Mouse (Mus musculus) heart, embryonic 12.5 days (tissue): Measurements from ENCODE around the gene Polrmt. TPM values are rescaled to one million over a fixed set of nuclear protein-coding genes. Genes with fewer than 3 reads are reported as not detected.
A peak's percentile ranks its signal among the peaks of the same experiment; 100 is the strongest.

Experiments used
- ATAC-seq: fragments of 200-750 bp; cut with Nextera tagmentation; 2 replicates; pipeline ENCODE4 v1.8.0; 2017; ENCODE audit warnings: moderate TSS enrichment, moderate library complexity; ENCODE audit not compliant: insufficient number of reproducible peaks, low FRiP score
- H3K27ac ChIP-seq: fragments of 300-500 bp; sonication (generic); 2 replicates; pipeline ENCODE4 v1.5.1; 2016; ENCODE audit warnings: mild to moderate bottlenecking, moderate library complexity; ENCODE audit not compliant: poor library complexity, severe bottlenecking
- H3K27me3 ChIP-seq: fragments of 300-500 bp; sonication (generic); replicated peaks from 2 replicates; pipeline ENCODE4 v1.6.1; 2016; ENCODE audit warnings: mild to moderate bottlenecking, moderate library complexity
- H3K36me3 ChIP-seq: fragments of 300-500 bp; sonication (generic); 2 replicates; pipeline ENCODE4 v1.6.1; 2016; ENCODE audit warnings: mild to moderate bottlenecking, moderate library complexity
- H3K4me1 ChIP-seq: fragments of 300-500 bp; sonication (generic); replicated peaks from 2 replicates; pipeline ENCODE4 v1.6.1; 2016; ENCODE audit warnings: mild to moderate bottlenecking
- H3K4me2 ChIP-seq: fragments of 300-500 bp; sonication (generic); 2 replicates; pipeline ENCODE4 v1.6.1; 2016; ENCODE audit warnings: mild to moderate bottlenecking, moderate library complexity
- H3K4me3 ChIP-seq: fragments of 300-500 bp; sonication (generic); 2 replicates; pipeline ENCODE4 v1.5.1; 2016; ENCODE audit warnings: mild to moderate bottlenecking
- H3K9ac ChIP-seq: fragments of 300-500 bp; sonication (generic); 2 replicates; pipeline ENCODE4 v1.6.1; 2016; ENCODE audit warnings: mild to moderate bottlenecking, moderate library complexity
- H3K9me3 ChIP-seq: fragments of 300-500 bp; sonication (generic); replicated peaks from 2 replicates; pipeline ENCODE4 v1.6.1; 2016; ENCODE audit warnings: mild to moderate bottlenecking, moderate library complexity
- WGBS: fragments of 180-500 bp; shearing (Covaris S2); methylation state at CpG from one replicate; pipeline ENCODE4 v1.1.7; 2016; 5-methylcytosine and 5-hydroxymethylcytosine counted together
- polyA plus RNA-seq: library from polyadenylated mRNA; unstranded; fragments of >200 nt; fragmentation: Nextera tagmentation; extraction: Ambion mirVana; gene quantifications from 2 replicates; pipeline ENCODE4 v1.2.1, GENCODE M21; 2016

The Polrmt gene
- polyA plus RNA-seq, 1 experiment from 2014 or later: 35.4 TPM

DNA sequence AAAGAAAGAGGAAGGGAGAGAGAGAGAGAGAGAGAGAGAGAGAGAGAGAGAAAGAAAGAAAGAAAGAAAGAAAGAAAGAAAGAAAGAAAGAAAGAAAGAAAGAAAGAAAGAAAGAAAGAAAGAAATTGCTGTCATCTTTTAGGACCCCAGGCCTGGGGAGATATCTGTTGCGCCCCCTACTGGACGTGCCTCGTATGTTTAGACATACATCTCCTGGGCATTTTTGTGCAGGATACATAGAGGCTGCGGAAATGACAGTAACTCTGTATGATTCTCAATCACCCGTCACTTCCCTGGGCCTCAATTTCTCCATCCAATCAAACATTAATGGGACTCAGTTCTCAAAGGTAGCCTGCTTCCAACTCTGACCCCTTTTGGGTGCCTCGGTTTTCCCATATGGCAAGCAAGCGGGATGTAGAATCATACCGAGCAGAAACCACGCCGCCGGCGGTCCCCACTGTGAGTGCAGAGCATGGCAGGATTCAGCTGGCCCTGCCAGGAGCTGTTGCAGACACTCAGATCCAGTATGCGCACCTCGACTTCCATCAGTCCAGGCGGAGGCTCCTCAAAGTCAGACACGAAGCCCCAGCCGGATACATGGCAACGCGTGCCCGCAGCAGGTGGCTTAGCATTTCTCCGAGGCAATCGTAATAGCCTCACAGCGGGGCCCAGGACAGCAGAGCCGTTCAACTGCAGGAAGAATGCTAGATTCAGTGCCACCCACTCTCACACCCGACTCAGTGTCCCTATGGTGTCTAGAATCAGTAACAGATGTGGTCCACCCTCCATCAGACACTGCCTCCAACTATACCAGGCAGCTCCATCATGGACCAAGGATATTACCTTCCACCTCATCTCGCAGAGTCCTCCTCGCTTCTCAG, 37.8 kb upstream of the Polrmt start:
- peaks cover 51% of the 10 kb centered on the region for H3K27me3 ChIP-seq
- H3K4me3 ChIP-seq: no peak overlapping the region
- H3K9me3 ChIP-seq: no peaks in the 10 kb centered on the region
- peaks cover 16% of the 10 kb centered on the region; the same call in 1 of the 2 replicates for H3K4me1 ChIP-seq
- no peak overlapping the region for H3K4me2 ChIP-seq
- WGBS: 40% methylated on average over 27 of the region's 27 CpGs
- no peak overlapping the region for H3K9ac ChIP-seq
- no peaks in the 10 kb centered on the region for H3K36me3 ChIP-seq
- no peak overlapping the region for H3K27ac ChIP-seq
- no peak for ATAC-seq

DNA sequence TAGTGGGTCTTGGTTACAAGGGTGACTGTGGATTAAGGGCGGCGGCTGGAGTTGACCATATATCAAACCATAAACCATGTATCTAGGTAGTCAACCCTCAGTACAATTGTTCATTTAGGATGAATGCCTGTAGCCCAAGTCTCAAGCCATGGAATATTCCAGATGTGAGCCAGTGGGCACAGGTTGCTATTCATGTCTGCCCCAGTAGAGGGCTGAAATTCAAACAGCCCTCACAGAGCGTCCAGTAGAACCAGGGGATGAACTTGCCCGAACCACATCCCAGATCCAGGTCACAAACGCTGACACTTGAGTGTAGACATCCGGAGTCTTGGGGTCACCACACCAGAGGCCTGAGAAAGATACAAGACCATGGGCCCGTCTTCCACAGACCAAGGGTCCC, 36.7 kb upstream of the Polrmt start:
- Histone ChIP-seq H3K36me3 (no peaks in the 10 kb centered on the region), H3K4me1 (peaks cover 22% of the 10 kb centered on the region), H3K27me3 (peaks cover 59% of the 10 kb centered on the region), H3K9ac (no peak overlapping the region), H3K9me3 (no peaks in the 10 kb centered on the region), H3K27ac (no peak overlapping the region), H3K4me2 (no peak overlapping the region), H3K4me3 (no peak overlapping the region)
- WGBS: 62% methylated on average over 7 of the region's 7 CpGs
- no peak for ATAC-seq

DNA sequence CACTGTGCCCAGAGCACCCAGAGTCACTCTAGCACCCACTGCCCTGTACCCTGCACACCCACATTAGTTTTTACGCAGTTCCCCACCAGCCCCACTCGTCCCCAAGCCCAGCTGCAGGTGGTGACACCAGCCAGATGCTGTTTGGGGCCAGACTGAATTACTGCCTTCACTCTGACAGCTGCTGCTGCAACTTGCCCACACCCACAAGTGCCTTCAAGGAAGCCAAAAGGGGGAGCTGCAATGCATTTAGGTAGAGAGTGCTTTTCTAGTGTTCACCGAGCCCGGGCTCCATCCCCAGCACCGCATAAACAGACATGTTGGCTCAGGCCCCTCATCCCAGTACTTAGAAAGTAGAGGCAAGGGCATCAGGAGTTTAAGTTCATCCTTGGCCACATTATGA, 35.6 kb upstream of the Polrmt start:
- Histone ChIP-seq H3K27me3 (peaks cover 58% of the 10 kb centered on the region), H3K9ac (no peak overlapping the region), H3K4me2 (no peak overlapping the region), H3K36me3 (no peaks in the 10 kb centered on the region), H3K27ac (no peak overlapping the region), H3K4me3 (no peak overlapping the region), H3K4me1 (peaks cover 33% of the 10 kb centered on the region), H3K9me3 (no peaks in the 10 kb centered on the region)
- 62% methylated on average over 5 of the region's 5 CpGs for WGBS
- no peak for ATAC-seq

DNA sequence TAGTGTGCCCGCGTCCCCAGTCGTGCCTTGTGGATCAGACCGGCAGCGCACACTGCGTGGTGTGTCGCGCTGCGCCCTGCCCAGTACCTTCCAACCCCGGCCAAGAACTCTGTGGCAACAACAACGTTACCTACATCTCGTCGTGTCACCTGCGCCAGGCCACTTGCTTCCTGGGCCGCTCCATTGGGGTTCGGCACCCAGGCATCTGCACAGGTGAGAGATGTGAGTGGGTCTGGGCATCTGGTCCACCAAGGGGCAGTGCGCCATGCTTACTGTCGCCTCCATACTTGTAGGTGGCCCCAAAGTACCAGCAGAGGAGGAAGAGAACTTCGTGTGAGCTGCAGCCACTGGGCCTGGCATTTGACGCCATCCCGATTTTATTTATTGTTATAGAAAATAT, 34.8 kb upstream of the Polrmt start:
- no peaks in the 10 kb centered on the region for H3K36me3 ChIP-seq
- peaks cover 35% of the 10 kb centered on the region for H3K4me1 ChIP-seq
- no peaks in the 10 kb centered on the region for H3K9me3 ChIP-seq
- peaks cover 60% of the 10 kb centered on the region for H3K27me3 ChIP-seq
- WGBS: 29% methylated on average over 21 of the region's 21 CpGs
- no peak overlapping the region for H3K9ac ChIP-seq
- H3K4me3 ChIP-seq: peak overlapping the region; percentile 49; the same call in 1 of the 2 replicates
- H3K27ac ChIP-seq: no peak overlapping the region
- no peak for ATAC-seq
- H3K4me2 ChIP-seq: peak overlapping the region; percentile 83

DNA sequence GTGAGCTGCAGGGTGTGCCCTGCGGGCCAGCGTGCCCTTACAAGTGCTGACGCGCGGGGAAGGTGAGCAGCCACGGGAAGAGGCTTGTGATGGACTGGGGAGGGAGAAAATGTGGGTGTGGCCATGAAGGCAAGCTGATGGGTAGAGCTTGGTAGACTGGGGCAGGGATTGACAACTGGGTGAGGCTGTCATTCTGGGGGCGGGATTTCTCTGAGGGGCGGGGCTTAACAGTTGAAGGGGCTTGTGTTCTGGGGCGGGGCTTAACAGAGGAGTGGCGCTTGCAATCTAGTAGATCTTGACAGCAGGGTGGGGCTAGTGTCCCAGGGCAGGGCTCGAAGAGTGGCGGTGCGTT, 34.3 kb upstream of the Polrmt start:
- Histone ChIP-seq H3K36me3 (no peaks in the 10 kb centered on the region), H3K9me3 (no peaks in the 10 kb centered on the region), H3K27ac (no peak overlapping the region), H3K4me2 (peak overlapping the region; percentile 83), H3K4me3 (peak overlapping the region; percentile 49), H3K27me3 (peaks cover 59% of the 10 kb centered on the region), H3K9ac (no peak overlapping the region), H3K4me1 (peaks cover 35% of the 10 kb centered on the region)
- 3% methylated on average over 13 of the region's 13 CpGs for WGBS
- ATAC-seq: peak; percentile 42; the same call in 1 of the 2 replicates

DNA sequence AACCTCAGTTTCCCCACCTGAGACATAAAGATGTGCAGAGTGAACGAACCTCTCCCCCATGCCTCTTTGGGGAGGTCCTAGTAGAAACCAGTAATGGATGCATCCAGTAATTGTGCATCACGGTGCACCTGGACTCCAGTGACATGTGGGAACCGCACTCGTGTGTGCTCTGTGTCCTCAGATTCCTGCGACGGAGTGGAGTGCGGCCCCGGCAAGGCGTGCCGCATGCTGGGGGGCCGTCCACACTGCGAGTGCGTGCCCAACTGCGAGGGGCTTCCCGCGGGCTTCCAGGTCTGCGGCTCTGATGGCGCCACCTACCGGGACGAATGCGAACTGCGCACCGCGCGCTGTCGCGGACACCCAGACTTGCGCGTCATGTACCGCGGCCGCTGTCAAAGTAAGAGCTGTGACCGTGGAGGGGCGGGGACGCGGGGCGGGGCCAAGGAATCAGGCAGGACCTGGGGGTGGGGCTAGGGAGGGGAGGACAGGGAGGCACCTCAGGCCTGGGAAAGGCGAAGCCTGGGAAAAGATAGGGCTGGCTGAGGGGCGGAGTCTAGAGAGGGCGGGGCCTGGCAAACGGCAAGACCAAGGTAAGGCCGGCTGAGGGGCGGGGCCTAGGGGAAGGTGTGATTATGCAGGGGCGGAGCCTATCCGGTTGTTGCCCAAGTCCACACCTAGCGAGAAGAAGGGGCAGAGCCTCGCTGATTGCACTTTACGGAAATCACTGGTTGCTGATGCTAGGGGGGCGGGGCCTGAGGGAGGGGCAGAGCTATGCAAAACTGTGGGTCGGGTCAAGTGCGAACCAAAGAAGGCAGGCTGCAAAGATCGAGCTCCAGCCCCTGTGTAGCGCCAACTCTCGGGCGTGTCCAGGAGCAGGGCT, 33.6 kb upstream of the Polrmt start:
- peaks cover 3% of the 10 kb centered on the region for H3K9me3 ChIP-seq
- H3K4me2 ChIP-seq: peak overlapping the region; percentile 83
- peak overlapping the region; percentile 39; the same call in 1 of the 2 replicates for H3K9ac ChIP-seq
- ATAC-seq: peak; percentile 90
- H3K27ac ChIP-seq: no peak overlapping the region
- H3K4me3 ChIP-seq: peak overlapping the region; percentile 49
- peaks cover 35% of the 10 kb centered on the region for H3K4me1 ChIP-seq
- peaks cover 55% of the 10 kb centered on the region for H3K27me3 ChIP-seq
- H3K36me3 ChIP-seq: no peaks in the 10 kb centered on the region
- 1% methylated on average over 55 of the region's 55 CpGs for WGBS

DNA sequence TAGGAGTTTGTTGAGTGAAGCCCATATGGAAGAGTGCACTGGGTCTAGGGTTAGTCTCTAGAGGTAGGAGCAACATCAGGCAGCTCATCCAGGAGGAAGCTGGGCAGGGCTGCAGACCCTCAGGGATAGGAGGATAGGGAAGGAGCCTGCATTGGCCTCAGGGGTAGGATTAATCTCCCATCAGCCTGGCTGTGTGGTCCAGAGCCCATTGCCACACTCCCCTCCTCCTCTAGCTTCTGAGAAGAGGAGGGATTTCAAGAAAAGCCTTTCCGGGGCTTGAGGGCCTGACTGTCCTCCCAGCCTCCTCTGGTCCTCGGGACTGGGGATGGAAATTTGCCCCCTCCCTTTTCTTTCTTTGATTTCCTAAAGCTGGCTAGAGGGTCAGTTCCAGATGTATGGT, 32.8 kb upstream of the Polrmt start:
- H3K27me3 ChIP-seq: peaks cover 47% of the 10 kb centered on the region
- peaks cover 35% of the 10 kb centered on the region for H3K4me1 ChIP-seq
- 23% methylated on average over 2 of the region's 2 CpGs for WGBS
- no peak overlapping the region for H3K9ac ChIP-seq
- peaks cover 5% of the 10 kb centered on the region for H3K9me3 ChIP-seq
- H3K27ac ChIP-seq: no peak overlapping the region
- ATAC-seq: no peak
- no peak overlapping the region for H3K4me2 ChIP-seq
- no peak overlapping the region for H3K4me3 ChIP-seq
- no peaks in the 10 kb centered on the region for H3K36me3 ChIP-seq

DNA sequence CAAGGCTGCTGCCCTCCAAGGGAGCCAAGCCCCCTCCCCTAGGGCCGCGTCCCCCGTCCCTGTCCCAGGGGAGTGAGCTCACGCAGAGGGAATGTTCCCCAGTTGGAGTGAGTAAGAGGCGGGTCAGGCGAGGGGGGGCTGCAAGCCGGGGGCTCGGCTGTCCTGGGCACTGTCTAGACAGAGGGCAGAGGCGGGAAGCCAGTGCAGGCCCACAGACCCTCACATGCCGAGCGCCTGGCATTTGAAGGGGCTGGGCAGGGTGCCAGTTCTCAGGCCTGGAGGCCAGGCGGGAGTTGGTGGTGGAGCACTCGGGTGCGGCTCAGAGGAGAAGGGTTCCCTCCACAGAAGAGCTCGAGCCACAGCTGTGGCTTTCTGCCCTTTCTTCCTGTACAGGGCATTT, 31.6 kb upstream of the Polrmt start:
- Histone ChIP-seq H3K4me3 (peak overlapping the region; percentile 53), H3K4me2 (peak overlapping the region; percentile 80), H3K36me3 (no peaks in the 10 kb centered on the region), H3K4me1 (peaks cover 35% of the 10 kb centered on the region), H3K27ac (peak overlapping the region; percentile 50), H3K9ac (peak overlapping the region; percentile 75; the same call in 1 of the 2 replicates), H3K9me3 (peaks cover 5% of the 10 kb centered on the region), H3K27me3 (peaks cover 38% of the 10 kb centered on the region)
- no peak for ATAC-seq
- WGBS: 6% methylated on average over 15 of the region's 15 CpGs

DNA sequence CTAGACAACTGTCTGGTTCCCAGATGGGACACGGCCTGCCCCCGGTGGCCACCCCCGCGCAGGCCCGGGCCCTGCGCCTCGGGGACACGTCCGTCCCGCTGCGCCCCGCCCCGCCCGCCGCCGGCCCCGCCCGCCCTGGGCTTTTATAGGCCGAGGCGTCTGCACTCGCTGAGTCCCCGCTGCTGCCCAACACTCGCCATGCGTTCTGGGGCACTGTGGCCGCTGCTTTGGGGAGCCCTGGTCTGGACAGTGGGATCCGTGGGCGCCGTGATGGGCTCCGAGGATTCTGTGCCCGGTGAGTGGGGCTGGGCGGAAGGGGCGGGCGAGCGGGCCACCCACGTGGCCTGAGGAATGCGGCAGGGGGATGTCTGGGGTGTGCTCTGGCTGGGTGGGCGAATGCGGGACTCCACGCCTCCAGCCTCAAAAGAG, 30.7 kb upstream of the Polrmt start, which contains the start of gene Fstl3:
Gene Fstl3, plus strand, starts transcription at position 170 of the 429 bp plus-strand sequence.
- H3K9ac ChIP-seq: peak within 1 kb of the TSS; percentile 75
- peaks cover 10% of the 10 kb centered on the region for H3K9me3 ChIP-seq
- ATAC-seq: no peak
- peaks cover 30% of the 10 kb centered on the region for H3K27me3 ChIP-seq
- H3K27ac ChIP-seq: peak within 1 kb of the TSS; percentile 50
- peaks cover 35% of the 10 kb centered on the region for H3K4me1 ChIP-seq
- peak within 1 kb of the TSS; percentile 53 for H3K4me3 ChIP-seq
- peak within 1 kb of the TSS; percentile 80 for H3K4me2 ChIP-seq
- H3K36me3 ChIP-seq: no peaks in the 10 kb centered on the region
- WGBS: 1% methylated on average over 38 of the region's 39 CpGs

DNA sequence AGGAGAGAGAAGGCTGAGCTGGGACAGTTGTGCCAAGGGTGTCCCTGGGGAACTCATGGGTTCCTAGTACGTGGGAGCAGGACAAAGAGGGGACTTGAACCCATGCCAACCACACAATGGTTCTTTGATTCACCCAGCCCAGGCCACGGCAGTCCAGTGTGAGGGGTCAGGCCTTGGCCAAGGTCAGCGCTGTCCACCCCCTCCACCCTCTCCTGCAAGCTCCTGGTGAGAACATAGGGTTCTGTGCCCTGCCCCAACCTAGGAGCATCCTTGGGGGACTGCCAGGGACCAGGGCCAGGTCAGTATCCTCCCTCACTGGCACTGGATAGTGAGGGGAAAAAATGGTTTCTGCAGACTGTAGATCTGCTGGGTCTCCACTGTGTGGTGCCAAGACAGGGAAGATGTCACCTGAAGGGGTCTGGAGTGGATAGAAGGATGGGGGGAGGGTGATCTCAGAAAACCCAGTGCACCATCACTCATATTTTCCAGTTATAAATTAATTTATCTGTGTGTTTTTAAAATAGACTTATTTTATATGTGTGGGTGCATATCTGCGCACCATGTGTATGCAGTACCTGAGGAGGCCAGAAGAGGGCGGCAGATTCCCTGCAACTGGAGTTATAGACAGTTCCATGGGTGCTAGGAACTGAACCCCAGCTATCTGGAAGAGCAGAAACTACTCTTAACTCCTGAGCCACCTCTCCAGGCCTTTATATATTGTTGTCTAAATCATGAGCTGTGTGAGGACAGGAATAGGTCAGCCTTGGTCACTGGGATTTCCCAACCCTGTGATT, 28.3 kb upstream of the Polrmt start:
- Histone ChIP-seq H3K27ac (no peak overlapping the region), H3K4me2 (no peak overlapping the region), H3K9me3 (peaks cover 10% of the 10 kb centered on the region), H3K4me3 (no peak overlapping the region), H3K27me3 (peaks cover 23% of the 10 kb centered on the region), H3K36me3 (no peaks in the 10 kb centered on the region), H3K9ac (no peak overlapping the region), H3K4me1 (peaks cover 24% of the 10 kb centered on the region)
- 63% methylated on average over 5 of the region's 5 CpGs for WGBS
- ATAC-seq: no peak
